Comparison of ENCODE assay signal across 12 mouse cellular contexts in genomic region chr3:118507582-118508237, GRCm38 (mm10). TPM values are rescaled to one million over a fixed set of nuclear protein-coding genes. Genes with fewer than 3 reads are reported as not detected.
DNase-seq lines count a peak whose midpoint lies in the region; ATAC-seq and TF ChIP-seq lines count a peak whose summit lies in the region.
"Had no signal": no experiment of that assay in that cellular context is flagged by ENCODE, and none has a peak within 500 bp of the region (broad histone marks: within the 10 kb centered on the region; RNA-seq: fewer than 3 reads in every experiment).

No protein-coding gene starts in this region.

- 52% methylated on average over 7 of the region's 7 CpGs for WGBS in kidney, adult 2 months
- 68% methylated on average over 7 of the region's 7 CpGs for WGBS in kidney, embryonic 15.5 days
- WGBS in midbrain, embryonic 13.5 days: 80% methylated on average over 7 of the region's 7 CpGs

- no peak overlapping the region for H3K27ac ChIP-seq in kidney, adult 2 months (ENCODE audit: insufficient read depth, low read depth, low read length)
- no peak overlapping the region for H3K27ac ChIP-seq in kidney, embryonic 15.5 days
- no peak overlapping the region for H3K27ac ChIP-seq in brown adipose tissue, adult 24 weeks (replicated peaks; ENCODE audit: low read depth, low read length)
- H3K27ac ChIP-seq in midbrain, embryonic 13.5 days: no peak overlapping the region
- H3K27ac ChIP-seq: liver, embryonic 14.5 days had no signal

- no peaks in the 10 kb centered on the region for H3K36me3 ChIP-seq in kidney, adult 2 months (ENCODE audit: control insufficient read depth, insufficient read depth, low read length)
- no peaks in the 10 kb centered on the region for H3K36me3 ChIP-seq in kidney, embryonic 15.5 days
- no peaks in the 10 kb centered on the region for H3K36me3 ChIP-seq in midbrain, embryonic 13.5 days

- no peaks in the 10 kb centered on the region for H3K27me3 ChIP-seq in kidney, adult 2 months (replicated peaks; ENCODE audit: control insufficient read depth, insufficient read depth, low read length)
- H3K27me3 ChIP-seq in kidney, embryonic 15.5 days: no peaks in the 10 kb centered on the region
- H3K27me3 ChIP-seq in midbrain, embryonic 13.5 days: no peaks in the 10 kb centered on the region

- TF ChIP-seq POLR2A in kidney, adult 2 months (IDR thresholded peaks at IDR 0.05; ENCODE audit: low read depth, low read length): no peak

- no peaks in the 10 kb centered on the region for H3K4me1 ChIP-seq in kidney, adult 2 months (ENCODE audit: control insufficient read depth, insufficient read depth, low read length)
- no peaks in the 10 kb centered on the region for H3K4me1 ChIP-seq in kidney, embryonic 15.5 days
- H3K4me1 ChIP-seq in brown adipose tissue, adult 24 weeks (ENCODE audit: control insufficient read depth, insufficient read depth, insufficient read length, low read length): no peaks in the 10 kb centered on the region
- peaks cover 18% of the 10 kb centered on the region for H3K4me1 ChIP-seq in midbrain, embryonic 13.5 days (replicated peaks)

- no peaks in the 10 kb centered on the region for H3K9me3 ChIP-seq in kidney, embryonic 15.5 days (replicated peaks)
- H3K9me3 ChIP-seq in midbrain, embryonic 13.5 days: no peaks in the 10 kb centered on the region

- no peak for DNase-seq in kidney, adult 2 months
- DNase-seq in CD4-positive, CD25-positive, alpha-beta regulatory T cell, adult 2 months (ENCODE audit: low read depth, low spot score): peak; percentile 1
- DNase-seq in naive thymus-derived CD4-positive, alpha-beta T cell, adult 2 months (ENCODE audit: low read depth): peak; percentile 5
- DNase-seq in lung, postnatal 14 days: no peak
- DNase-seq in gastrocnemius, adult 8-10 months (ENCODE audit: low spot score in 2 of 2): no peak
- DNase-seq: embryo, embryonic 11 days; thymus, adult 2 months had no signal

- TF ChIP-seq CTCF in kidney, adult 2 months (conservative IDR thresholded peaks at IDR 0.05; ENCODE audit: insufficient read depth, insufficient read length, low read depth, low read length): no peak

- peak overlapping the region; percentile 41; the same call in 1 of the 2 replicates for H3K4me3 ChIP-seq in kidney, adult 2 months (ENCODE audit: insufficient read depth, low read depth, low read length)
- no peak overlapping the region for H3K4me3 ChIP-seq in kidney, embryonic 15.5 days (replicated peaks)
- peak overlapping the region; percentile 40 for H3K4me3 ChIP-seq in brown adipose tissue, adult 24 weeks (ENCODE audit: insufficient read depth, low read depth, low read length)
- no peak overlapping the region for H3K4me3 ChIP-seq in midbrain, embryonic 13.5 days (replicated peaks)
- H3K4me3 ChIP-seq: erythroblast, embryonic 14.5 days had no signal

- H3K9ac ChIP-seq in kidney, embryonic 15.5 days: no peak overlapping the region
- H3K9ac ChIP-seq in midbrain, embryonic 13.5 days (replicated peaks): no peak overlapping the region
- H3K9ac ChIP-seq: liver, embryonic 14.5 days had no signal

- no peak overlapping the region for H3K4me2 ChIP-seq in kidney, embryonic 15.5 days
- no peak overlapping the region for H3K4me2 ChIP-seq in midbrain, embryonic 13.5 days (replicated peaks)

- no peak for ATAC-seq in kidney, embryonic 15.5 days (replicated peaks; ENCODE audit: low FRiP score)
- ATAC-seq in midbrain, embryonic 13.5 days: no peak

RNA-seq across cellular contexts. Expression of gene Dpyd, which starts 54.2 kb away (rescaled TPM):
- 14.7 and 18.6 TPM in 2 replicates for polyA plus RNA-seq in kidney, adult 2 months (2012; rRNA removed)
- 3.8 and 5.6 TPM in 2 replicates for polyA plus RNA-seq in kidney, embryonic 15.5 days (2015; fragmentation: Nextera tagmentation; extraction: Ambion mirVana)
- 18.0 and 21.7 TPM in 2 replicates for polyA plus RNA-seq in brown adipose tissue, adult 24 weeks (2012; ENCODE audit: insufficient read depth, insufficient read length, missing spikeins)
- polyA plus RNA-seq in midbrain, embryonic 13.5 days (2015; fragmentation: Nextera tagmentation; extraction: Ambion mirVana): 2.9 and 3.6 TPM in 2 replicates
- total RNA-seq in gastrocnemius, adult 8-10 months (2022): 1 to 10 TPM; 1.6 to 2.4 (median 1.9) TPM
- polyA plus RNA-seq: erythroblast, embryonic 14.5 days had no signal

Comparison
In these comparisons a context has a peak if more than half of its experiments do, and no peak if none do; other contexts are left out.
1. H3K4me3 ChIP-seq: peak in kidney, adult 2 months (single experiment) and brown adipose tissue, adult 24 weeks (single experiment); none in kidney, embryonic 15.5 days (single experiment) and midbrain, embryonic 13.5 days (single experiment).
2. DNase-seq: peak in CD4-positive, CD25-positive, alpha-beta regulatory T cell, adult 2 months (single experiment) and naive thymus-derived CD4-positive, alpha-beta T cell, adult 2 months (single experiment); none in kidney, adult 2 months (single experiment), lung, postnatal 14 days (single experiment) and gastrocnemius, adult 8-10 months (0 of 2).